Mouse (Mus musculus) hindbrain, postnatal 0 days (tissue): ENCODE measurements at regions not wholly inside any gene's neighbourhood (a gene's known extent, or its start where the extent isn't known, plus 50 kb on each side); places are given as distances from the start of the nearest gene placed in this dataset.

Experiments
- ATAC-seq: fragments of 200-750 bp; cut with Nextera tagmentation; 2 replicates; pipeline ENCODE4 v1.8.0; 2017; ENCODE audit warnings: mild to moderate bottlenecking, moderate TSS enrichment, moderate library complexity
- DNase-seq: peaks from one replicate; pipeline ENCODE4 v3.0.0-alpha.2; 2015; ENCODE audit warnings: low spot score
- H3K27ac ChIP-seq: fragments of 300-500 bp; sonication (generic); 2 replicates; pipeline ENCODE4 v1.5.1; 2014; ENCODE audit warnings: mild to moderate bottlenecking
- H3K27me3 ChIP-seq: fragments of 300-500 bp; sonication (generic); 2 replicates; pipeline ENCODE4 v1.6.1; 2014; ENCODE audit warnings: low read length, mixed read lengths; ENCODE audit not compliant: insufficient read depth
- H3K36me3 ChIP-seq: fragments of 300-500 bp; sonication (generic); 2 replicates; pipeline ENCODE4 v1.6.1; 2014; ENCODE audit warnings: low read length, mixed read lengths; ENCODE audit not compliant: insufficient read depth
- H3K4me1 ChIP-seq: fragments of 300-500 bp; sonication (generic); 2 replicates; pipeline ENCODE4 v1.6.1; 2014; ENCODE audit warnings: antibody characterized with exemption, low read length, mixed read lengths; ENCODE audit not compliant: insufficient read depth
- H3K4me2 ChIP-seq: fragments of 300-500 bp; sonication (generic); 2 replicates; pipeline ENCODE4 v1.6.1; 2014; ENCODE audit warnings: low read depth, mild to moderate bottlenecking, low read length, moderate library complexity, mixed read lengths
- H3K4me3 ChIP-seq: fragments of 300-500 bp; sonication (generic); 2 replicates; pipeline ENCODE4 v1.5.1; 2014; ENCODE audit warnings: low read length
- H3K9ac ChIP-seq: fragments of 300-500 bp; sonication (generic); replicated peaks from 2 replicates; pipeline ENCODE4 v1.6.1; 2014; ENCODE audit warnings: mild to moderate bottlenecking, low read length, moderate library complexity, mixed read lengths
- H3K9me3 ChIP-seq: fragments of 300-500 bp; sonication (generic); 2 replicates; pipeline ENCODE4 v1.6.1; 2016; ENCODE audit warnings: low read length, mixed read lengths
- CTCF ChIP-seq: IDR thresholded peaks from 2 replicates; pipeline ENCODE4 v1.5.1; 2016; ENCODE audit warnings: antibody characterized with exemption, control low read depth, low read depth
- WGBS: fragments of 180-500 bp; shearing (Covaris S2); extraction: QIAGEN DNeasy Blood & Tissue Kit; methylation state at CpG from one replicate; pipeline ENCODE4 v1.1.7; 2014; 5-methylcytosine and 5-hydroxymethylcytosine counted together

DNA sequence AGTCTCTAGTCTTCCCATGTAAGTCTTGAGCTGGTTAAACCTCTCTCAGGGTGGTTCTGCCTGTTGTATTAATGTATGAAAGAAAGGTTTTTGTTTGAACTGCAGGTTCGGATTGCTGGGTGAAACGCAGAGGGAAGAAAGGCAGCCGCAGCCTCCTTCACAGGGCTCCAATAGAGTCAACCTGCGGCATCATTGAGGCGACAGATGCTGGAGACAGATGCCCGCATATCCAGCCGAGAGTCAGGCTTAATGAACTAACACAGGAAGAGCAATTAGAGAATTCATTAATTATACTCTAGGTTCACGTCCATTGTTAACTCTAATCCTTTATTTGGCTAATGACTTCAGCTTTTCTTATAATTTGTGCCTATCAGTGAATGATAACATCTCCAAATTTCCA is 117.0 kb downstream of the Fam204a start:
- H3K4me3 ChIP-seq, result no peak overlapping the region
- H3K36me3 ChIP-seq, result no peaks in the 10 kb centered on the region
- no peak overlapping the region for H3K9ac ChIP-seq
- WGBS, result 54% methylated on average over 8 of the region's 8 CpGs
- ATAC-seq (no peak), DNase-seq (peak; percentile 43)
- no peaks in the 10 kb centered on the region for H3K27me3 ChIP-seq
- H3K9me3 ChIP-seq, result no peaks in the 10 kb centered on the region
- H3K27ac ChIP-seq, result no peak overlapping the region
- H3K4me1 ChIP-seq, result no peaks in the 10 kb centered on the region
- no peak overlapping the region for H3K4me2 ChIP-seq
- TF ChIP-seq CTCF, result no peak

DNA sequence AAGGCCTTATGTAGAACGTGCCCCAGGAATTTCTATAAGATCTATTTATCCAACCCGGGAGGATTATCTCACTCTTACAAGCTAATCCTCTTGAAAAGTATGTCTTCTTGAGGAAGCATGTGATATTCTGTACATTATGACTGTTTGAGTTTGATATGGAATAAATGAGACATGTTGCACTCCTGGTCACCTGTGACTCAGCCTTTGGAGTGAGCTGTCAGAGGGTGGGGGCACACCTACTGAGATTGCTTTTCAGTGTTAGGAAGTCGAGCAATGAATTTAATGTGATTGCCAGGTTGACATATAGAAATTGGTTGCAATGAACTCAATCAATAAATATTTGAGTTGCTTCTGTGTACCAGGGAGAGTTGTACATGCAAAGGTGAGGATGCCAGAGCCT is 128.6 kb downstream of the Fam204a start:
- no peak for TF ChIP-seq CTCF
- Histone ChIP-seq H3K9me3 (no peaks in the 10 kb centered on the region), H3K4me1 (no peaks in the 10 kb centered on the region), H3K4me2 (no peak overlapping the region), H3K27ac (no peak overlapping the region), H3K9ac (no peak overlapping the region), H3K36me3 (no peaks in the 10 kb centered on the region), H3K27me3 (no peaks in the 10 kb centered on the region), H3K4me3 (no peak overlapping the region)
- DNase-seq (no peak), ATAC-seq (no peak)
- 78% methylated on average over 3 of the region's 3 CpGs for WGBS

DNA sequence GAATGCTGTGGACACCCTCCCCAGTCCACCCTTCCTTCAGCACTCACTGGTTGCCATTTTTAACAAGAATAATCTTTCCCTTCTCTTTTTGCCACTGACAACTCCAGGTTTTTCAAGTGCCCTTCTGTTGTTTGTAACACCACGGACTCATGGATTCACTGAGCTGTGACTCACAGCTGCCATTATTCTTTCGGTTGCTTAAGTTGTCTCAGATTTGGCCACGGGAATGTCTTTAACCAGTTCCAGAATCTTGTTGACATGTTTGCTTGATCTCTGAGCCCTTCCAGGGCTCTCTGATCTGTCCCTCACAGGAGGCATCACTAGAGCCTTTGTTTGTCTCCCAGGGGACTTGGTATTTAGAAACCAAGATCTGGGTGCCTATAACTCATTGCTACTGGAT is 131.5 kb upstream of the Rab11fip2 start:
- Histone ChIP-seq H3K9me3 (no peaks in the 10 kb centered on the region), H3K27me3 (no peaks in the 10 kb centered on the region), H3K4me2 (no peak overlapping the region), H3K27ac (no peak overlapping the region), H3K9ac (no peak overlapping the region), H3K4me3 (no peak overlapping the region), H3K4me1 (no peaks in the 10 kb centered on the region), H3K36me3 (no peaks in the 10 kb centered on the region)
- 45% methylated on average over 3 of the region's 3 CpGs for WGBS
- TF ChIP-seq CTCF, result no peak
- no peak for ATAC-seq
- DNase-seq, result no peak

DNA sequence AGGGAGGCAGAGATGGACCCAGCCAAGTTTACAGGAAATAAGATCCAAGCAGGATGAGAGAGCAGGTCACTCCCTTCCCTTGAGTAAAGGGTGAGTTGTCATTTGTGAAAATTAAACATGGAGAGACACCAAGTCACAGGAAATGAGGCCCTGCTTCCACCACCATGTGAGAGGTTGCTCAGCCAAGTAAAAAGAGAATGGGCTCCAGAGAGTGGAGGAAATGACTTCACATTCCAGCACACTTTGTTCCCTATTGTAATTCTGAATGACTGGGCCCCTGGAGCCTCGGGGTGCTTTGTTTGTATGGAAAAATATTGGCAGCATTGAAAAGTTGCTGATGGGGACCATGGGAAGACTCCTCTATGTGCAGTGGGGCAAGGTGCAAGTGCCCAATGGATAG is 129.9 kb upstream of the Rab11fip2 start:
- no peak overlapping the region for H3K9ac ChIP-seq
- ATAC-seq, result no peak
- H3K4me1 ChIP-seq, result no peaks in the 10 kb centered on the region
- no peak overlapping the region for H3K27ac ChIP-seq
- H3K9me3 ChIP-seq, result no peaks in the 10 kb centered on the region
- no peaks in the 10 kb centered on the region for H3K36me3 ChIP-seq
- no peak for DNase-seq
- H3K4me2 ChIP-seq, result no peak overlapping the region
- 3% methylated on average over 1 of the region's 1 CpGs for WGBS
- no peak for TF ChIP-seq CTCF
- no peaks in the 10 kb centered on the region for H3K27me3 ChIP-seq
- no peak overlapping the region for H3K4me3 ChIP-seq

DNA sequence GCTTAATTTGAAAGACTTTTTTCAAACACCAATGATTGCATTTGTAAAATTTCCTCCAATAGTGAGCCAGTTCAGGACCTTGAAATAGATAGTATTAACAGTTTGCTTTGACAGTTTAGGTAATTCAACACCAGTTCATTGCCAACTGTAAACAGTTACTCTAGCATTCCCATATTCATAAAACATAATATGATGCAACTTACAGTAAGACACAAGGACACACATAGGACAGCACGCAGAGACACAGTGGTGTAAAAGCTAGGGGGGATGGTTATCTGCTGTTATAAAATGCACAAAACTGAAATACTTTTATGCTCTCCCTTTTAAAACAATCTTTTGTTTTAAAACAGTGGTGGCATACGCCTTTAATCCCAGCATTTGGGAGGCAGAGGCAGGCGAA is 122.7 kb upstream of the Rab11fip2 start:
- Histone ChIP-seq H3K9ac (no peak overlapping the region), H3K4me2 (no peak overlapping the region), H3K27me3 (no peaks in the 10 kb centered on the region), H3K9me3 (no peaks in the 10 kb centered on the region), H3K4me3 (no peak overlapping the region), H3K36me3 (no peaks in the 10 kb centered on the region), H3K4me1 (no peaks in the 10 kb centered on the region), H3K27ac (no peak overlapping the region)
- no peak for DNase-seq
- WGBS, result 92% methylated on average over 3 of the region's 3 CpGs
- no peak for ATAC-seq
- no peak for TF ChIP-seq CTCF

DNA sequence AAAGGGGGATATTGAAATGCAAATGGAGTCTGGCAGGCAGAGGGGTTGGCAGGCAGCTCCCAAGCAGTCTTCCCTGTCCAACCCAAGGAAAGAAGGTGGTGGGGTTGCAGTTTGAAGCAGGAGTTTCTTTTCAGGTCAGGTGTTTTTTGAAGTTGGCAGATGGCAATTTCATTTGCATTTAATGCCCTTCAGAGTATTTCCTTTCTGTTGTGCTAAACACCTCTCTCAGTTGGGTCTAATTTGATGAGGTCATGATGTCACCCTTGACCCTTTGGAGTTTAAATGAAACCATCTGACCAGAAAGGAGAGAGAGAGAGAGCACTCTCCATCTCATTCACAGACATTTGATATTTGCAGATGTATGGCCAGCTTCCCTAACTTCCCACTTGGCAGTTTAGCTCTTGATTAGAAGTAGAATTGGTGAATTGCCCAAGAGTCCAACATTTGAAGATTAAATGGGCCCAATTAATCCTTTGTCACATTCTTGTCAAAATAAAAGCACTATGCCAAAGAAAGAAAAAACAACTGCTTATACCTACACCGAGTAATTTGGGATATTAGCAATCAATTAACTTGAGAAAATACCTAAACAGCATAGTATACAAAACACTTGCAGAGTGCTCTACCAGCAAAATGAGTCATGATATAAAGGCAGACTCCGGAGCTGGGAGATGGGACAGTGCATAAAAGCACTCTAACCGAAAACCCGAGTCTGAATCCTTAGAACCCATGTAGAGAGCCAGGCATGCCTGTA is 111.8 kb upstream of the Rab11fip2 start:
- no peak for TF ChIP-seq CTCF
- 74% methylated on average over 4 of the region's 4 CpGs for WGBS

DNA sequence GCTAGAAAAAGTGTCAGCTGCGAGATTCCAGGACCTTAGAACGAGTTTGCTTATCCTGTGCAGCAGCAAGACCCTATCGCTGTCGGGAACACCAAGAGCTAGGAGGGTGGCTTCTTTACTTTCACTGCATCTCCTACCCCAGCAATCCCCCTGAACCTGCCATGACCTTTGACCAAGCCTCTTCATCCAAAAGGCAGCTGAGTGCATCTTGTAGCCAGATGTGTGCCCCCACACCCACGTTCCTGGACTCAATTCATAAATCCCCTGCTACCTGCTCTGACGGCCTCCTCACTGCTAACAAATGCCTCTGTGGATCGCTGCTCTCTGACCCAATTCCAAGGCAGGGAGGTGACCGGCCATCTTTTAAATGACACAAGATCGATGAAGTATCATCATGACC is 107.7 kb upstream of the Rab11fip2 start:
- WGBS, result 82% methylated on average over 9 of the region's 9 CpGs
- TF ChIP-seq CTCF, result no peak
- Histone ChIP-seq H3K4me3 (no peak overlapping the region), H3K27me3 (no peaks in the 10 kb centered on the region), H3K4me2 (no peak overlapping the region), H3K27ac (no peak overlapping the region), H3K4me1 (no peaks in the 10 kb centered on the region; the same call in 1 of the 2 replicates), H3K9me3 (no peaks in the 10 kb centered on the region), H3K36me3 (no peaks in the 10 kb centered on the region), H3K9ac (no peak overlapping the region)
- DNase-seq (no peak), ATAC-seq (no peak)

More for the DNA sequence above, 111.8 kb upstream of the Rab11fip2 start:
- H3K36me3 ChIP-seq, result no peaks in the 10 kb centered on the region
- H3K27me3 ChIP-seq, result no peaks in the 10 kb centered on the region
- H3K4me3 ChIP-seq, result no peak overlapping the region
- no peak overlapping the region for H3K4me2 ChIP-seq
- H3K27ac ChIP-seq, result no peak overlapping the region
- no peak for ATAC-seq
- no peaks in the 10 kb centered on the region for H3K9me3 ChIP-seq
- H3K9ac ChIP-seq, result no peak overlapping the region
- no peak for DNase-seq
- H3K4me1 ChIP-seq, result no peaks in the 10 kb centered on the region; the same call in 1 of the 2 replicates
